Mouse (Mus musculus) CH12.LX (cell line): Measurements from ENCODE around the gene Zfp981.
"Not testable (repeated sequence)": the region's sequence is repeated elsewhere in the genome, so short reads cannot be mapped to it uniquely, and the experiment has no call there.

Source experiments
- NRF1 ChIP-seq: IDR thresholded peaks from 2 replicates; pipeline ENCODE4 v1.6.1; 2014; ENCODE audit warnings: low read depth, mild to moderate bottlenecking, inconsistent platforms, low read length, improper control_type of control experiment, moderate library complexity
- TBP ChIP-seq: conservative IDR thresholded peaks from 2 replicates; pipeline ENCODE4 v1.6.1; 2011; ENCODE audit warnings: low read depth, low read length, improper control_type of control experiment

DNA sequence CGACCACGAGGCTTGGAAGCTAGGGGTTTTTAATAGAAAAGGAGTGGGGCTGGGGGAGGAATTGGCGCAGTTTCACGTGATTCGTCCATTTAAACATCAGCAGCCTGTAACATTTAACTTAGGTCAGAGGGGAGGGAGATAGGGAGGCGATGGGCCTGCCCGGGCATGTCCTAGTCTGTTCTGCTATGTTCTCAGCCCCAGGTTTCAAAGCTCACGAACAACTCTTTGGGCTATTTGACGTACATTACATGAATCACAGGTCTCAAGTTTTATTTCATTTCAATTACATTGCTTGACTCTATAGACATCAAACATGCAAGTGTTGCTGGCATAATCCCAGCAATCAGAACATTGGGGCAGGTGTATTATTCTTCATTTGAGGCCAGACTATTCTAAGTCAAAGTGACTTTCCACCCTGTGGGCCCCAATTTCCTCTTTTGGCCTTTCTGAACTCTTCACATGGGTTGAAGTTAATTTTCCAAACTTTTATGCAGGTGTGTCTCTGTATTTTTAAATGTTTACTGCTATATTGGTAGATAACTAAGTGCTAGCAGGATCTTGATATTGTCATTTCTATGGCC, 4.0 kb upstream of the Zfp981 start:
- not testable (repeated sequence) for TF ChIP-seq TBP, NRF1
